Mouse (Mus musculus): ENCODE measurements at regions not wholly inside any gene's neighbourhood (a gene's known extent, or its start where the extent isn't known, plus 50 kb on each side); places are given as distances from the start of the nearest gene placed in this dataset.

DNA sequence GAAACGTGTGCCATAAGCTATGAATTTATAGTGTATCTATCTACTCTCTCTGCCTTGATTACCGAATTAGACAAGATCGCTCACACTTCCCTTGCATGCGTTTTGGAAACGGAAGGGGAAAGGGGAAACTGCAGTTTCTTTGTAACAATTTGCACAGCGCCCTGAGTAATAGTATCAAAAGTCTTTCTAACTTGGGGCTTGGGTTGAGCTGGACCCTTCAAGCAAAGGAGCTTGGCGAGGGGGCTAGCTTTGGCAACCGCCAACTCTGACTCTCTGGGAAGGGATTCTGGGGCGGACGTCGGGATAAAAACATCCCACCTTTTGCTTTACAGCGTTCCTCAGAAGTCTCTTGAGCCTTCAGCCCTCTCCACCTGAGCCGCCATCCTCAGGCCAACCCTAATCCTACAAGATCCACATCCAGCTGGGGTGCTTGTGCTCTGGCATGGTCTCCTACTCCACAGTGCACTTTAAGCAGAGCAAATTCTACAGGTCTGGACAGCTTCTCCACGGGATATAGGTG lies 79.6 kb downstream of the Nr2f2 start:
- Histone ChIP-seq H3K4me3 (ENCODE audit: insufficient read depth, low read depth, low read length) (no peak overlapping the region), H3K9ac (ENCODE audit: low read depth, low read length) (no peak overlapping the region), H3K27ac (replicated peaks; ENCODE audit: insufficient read depth, low read depth, low read length) (no peak overlapping the region), H3K36me3 (ENCODE audit: control insufficient read depth, insufficient read depth, low read length) (no peaks in the 10 kb centered on the region), H3K79me2 (ENCODE audit: control insufficient read depth, insufficient read depth, low read length) (no peaks in the 10 kb centered on the region), H3K27me3 (ENCODE audit: control insufficient read depth, insufficient read depth, low read length) (peaks cover 13% of the 10 kb centered on the region; the same call in 1 of the 2 replicates), H3K4me1 (ENCODE audit: control insufficient read depth, insufficient read depth, low read length) (peaks cover 3% of the 10 kb centered on the region; the same call in 1 of the 2 replicates)
- no peak for DNase-seq (ENCODE audit: extremely low read depth, low read depth, low spot score)
- WGBS, result 13% methylated on average over 14 of the region's 14 CpGs
- no peak for TF ChIP-seq CTCF (IDR thresholded peaks at IDR 0.05; ENCODE audit: low read depth, low read length)
- TF ChIP-seq POLR2A (IDR thresholded peaks at IDR 0.05; ENCODE audit: extremely low read depth, insufficient read depth, low read length), result no peak

DNA sequence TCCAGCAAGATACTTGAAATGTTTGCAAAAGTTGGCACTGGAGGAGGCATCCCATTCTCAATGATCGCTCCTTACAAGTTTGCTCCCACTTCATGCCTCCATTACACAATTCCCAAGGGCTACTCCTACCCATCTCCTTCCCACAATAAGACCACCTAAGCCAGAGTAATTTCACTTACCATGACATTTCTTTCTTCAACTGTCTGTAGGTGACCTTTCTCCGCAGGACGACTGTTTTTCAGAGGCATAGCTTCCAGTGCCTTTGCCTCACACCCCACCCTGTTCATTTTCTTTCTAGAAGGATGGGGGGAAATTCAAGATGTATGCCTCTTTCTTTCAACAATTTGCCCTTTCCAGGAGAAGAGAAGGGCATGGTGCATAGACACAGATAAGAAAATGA lies 81.2 kb downstream of the Nr2f2 start:
- no peaks in the 10 kb centered on the region for H3K79me2 ChIP-seq (ENCODE audit: control insufficient read depth, insufficient read depth, low read length)
- H3K36me3 ChIP-seq (ENCODE audit: control insufficient read depth, insufficient read depth, low read length), result no peaks in the 10 kb centered on the region
- H3K9ac ChIP-seq (ENCODE audit: low read depth, low read length), result no peak overlapping the region
- no peak for TF ChIP-seq POLR2A (IDR thresholded peaks at IDR 0.05; ENCODE audit: extremely low read depth, insufficient read depth, low read length)
- TF ChIP-seq CTCF (IDR thresholded peaks at IDR 0.05; ENCODE audit: low read depth, low read length), result no peak
- H3K4me3 ChIP-seq (ENCODE audit: insufficient read depth, low read depth, low read length), result no peak overlapping the region
- H3K27ac ChIP-seq (replicated peaks; ENCODE audit: insufficient read depth, low read depth, low read length), result no peak overlapping the region
- peaks cover 25% of the 10 kb centered on the region for H3K27me3 ChIP-seq (ENCODE audit: control insufficient read depth, insufficient read depth, low read length)
- peaks cover 6% of the 10 kb centered on the region for H3K4me1 ChIP-seq (ENCODE audit: control insufficient read depth, insufficient read depth, low read length)
- 21% methylated on average over 3 of the region's 3 CpGs for WGBS
- no peak for DNase-seq (ENCODE audit: extremely low read depth, low read depth, low spot score)

DNA sequence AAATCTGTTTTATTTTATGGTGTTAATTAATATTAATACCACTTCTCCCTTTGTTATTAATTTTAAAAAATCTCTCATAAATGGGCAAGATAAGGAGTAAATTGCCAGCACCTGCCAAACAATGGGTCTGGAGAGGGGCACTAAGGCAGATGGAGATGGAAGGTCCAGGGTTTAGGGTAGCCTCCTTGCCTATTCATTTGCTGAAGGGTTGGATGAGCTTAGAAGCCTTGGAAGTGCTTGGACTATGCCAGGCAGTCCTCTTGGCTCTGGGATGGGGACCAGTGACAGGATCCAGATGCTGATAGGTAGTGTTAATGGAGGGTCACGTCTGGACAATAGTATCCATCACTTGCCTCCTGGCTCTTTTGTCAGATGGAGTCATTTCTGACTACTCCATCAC lies 82.7 kb downstream of the Nr2f2 start:
- H3K9ac ChIP-seq (ENCODE audit: low read depth, low read length), result no peak overlapping the region
- peaks cover 26% of the 10 kb centered on the region for H3K27me3 ChIP-seq (ENCODE audit: control insufficient read depth, insufficient read depth, low read length)
- DNase-seq (ENCODE audit: extremely low read depth, low read depth, low spot score), result no peak
- no peak overlapping the region for H3K27ac ChIP-seq (replicated peaks; ENCODE audit: insufficient read depth, low read depth, low read length)
- no peak overlapping the region for H3K4me3 ChIP-seq (ENCODE audit: insufficient read depth, low read depth, low read length)
- H3K4me1 ChIP-seq (ENCODE audit: control insufficient read depth, insufficient read depth, low read length), result peaks cover 9% of the 10 kb centered on the region
- TF ChIP-seq CTCF (IDR thresholded peaks at IDR 0.05; ENCODE audit: low read depth, low read length) (no peak), POLR2A (IDR thresholded peaks at IDR 0.05; ENCODE audit: extremely low read depth, insufficient read depth, low read length) (no peak)
- 17% methylated on average over 1 of the region's 1 CpGs for WGBS
- H3K79me2 ChIP-seq (ENCODE audit: control insufficient read depth, insufficient read depth, low read length), result no peaks in the 10 kb centered on the region
- H3K36me3 ChIP-seq (ENCODE audit: control insufficient read depth, insufficient read depth, low read length), result no peaks in the 10 kb centered on the region

DNA sequence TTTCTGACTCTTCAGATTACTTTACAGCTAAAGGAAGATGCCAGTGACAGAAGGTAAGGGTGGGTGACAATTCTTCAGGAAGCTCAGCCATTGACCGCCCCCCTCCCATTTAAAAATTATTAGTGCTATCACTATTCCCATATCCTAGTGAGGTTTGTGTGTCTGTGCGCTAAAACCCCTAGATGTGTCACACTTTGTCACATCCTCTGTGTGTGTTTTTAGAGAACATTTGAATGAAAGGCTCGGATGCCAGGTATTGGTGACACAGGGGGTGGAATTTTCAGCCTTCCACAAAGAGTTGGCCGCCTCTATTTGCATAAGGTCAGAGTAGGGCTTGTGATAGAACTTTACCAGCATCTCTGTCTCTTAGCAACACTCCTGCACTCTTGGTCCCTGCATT lies 83.4 kb downstream of the Nr2f2 start:
- TF ChIP-seq POLR2A (IDR thresholded peaks at IDR 0.05; ENCODE audit: extremely low read depth, insufficient read depth, low read length) (no peak), CTCF (IDR thresholded peaks at IDR 0.05; ENCODE audit: low read depth, low read length) (no peak)
- Histone ChIP-seq H3K9ac (ENCODE audit: low read depth, low read length) (no peak overlapping the region), H3K4me1 (ENCODE audit: control insufficient read depth, insufficient read depth, low read length) (peaks cover 7% of the 10 kb centered on the region; the same call in 1 of the 2 replicates), H3K27ac (replicated peaks; ENCODE audit: insufficient read depth, low read depth, low read length) (no peak overlapping the region), H3K4me3 (ENCODE audit: insufficient read depth, low read depth, low read length) (no peak overlapping the region), H3K36me3 (ENCODE audit: control insufficient read depth, insufficient read depth, low read length) (no peaks in the 10 kb centered on the region), H3K27me3 (ENCODE audit: control insufficient read depth, insufficient read depth, low read length) (peaks cover 25% of the 10 kb centered on the region), H3K79me2 (ENCODE audit: control insufficient read depth, insufficient read depth, low read length) (no peaks in the 10 kb centered on the region)
- whole genome bisulfite sequencing, result 18% methylated on average over 4 of the region's 4 CpGs
- no peak for DNase-seq (ENCODE audit: extremely low read depth, low read depth, low spot score)

DNA sequence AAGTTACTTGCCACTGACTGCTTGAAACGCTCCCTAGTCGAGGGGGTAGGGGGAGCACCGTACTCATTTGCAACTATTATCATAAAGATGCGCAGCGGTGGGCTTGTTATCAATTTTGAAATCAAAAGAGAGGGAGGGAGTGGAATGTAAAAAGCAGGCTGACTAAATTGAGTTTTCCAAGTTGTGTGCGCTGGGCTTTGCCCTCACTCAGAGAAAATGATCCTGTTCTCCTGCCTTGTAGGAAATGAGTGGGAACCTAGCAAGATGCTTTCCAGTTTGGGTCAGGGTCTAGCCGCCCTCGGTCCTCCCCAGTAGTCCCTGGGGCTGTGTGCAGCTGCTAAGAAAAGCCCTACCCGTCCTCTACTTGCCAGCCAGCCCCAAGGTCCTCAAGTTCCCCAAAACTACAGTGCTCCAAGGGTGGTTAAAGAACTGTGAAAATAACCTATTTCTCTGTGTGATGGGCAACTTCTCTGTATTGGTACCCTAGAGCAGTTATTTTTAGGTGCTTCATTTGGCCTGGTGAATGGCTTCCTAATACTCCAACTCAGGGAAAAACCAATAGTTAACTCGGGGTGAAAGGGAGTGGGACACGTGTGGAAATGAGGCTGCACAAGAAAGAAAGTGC lies 84.5 kb downstream of the Nr2f2 start:
- no peak overlapping the region for H3K9ac ChIP-seq (ENCODE audit: low read depth, low read length)
- H3K79me2 ChIP-seq (ENCODE audit: control insufficient read depth, insufficient read depth, low read length), result no peaks in the 10 kb centered on the region
- H3K4me3 ChIP-seq (ENCODE audit: insufficient read depth, low read depth, low read length), result no peak overlapping the region
- DNase-seq (ENCODE audit: extremely low read depth, low read depth, low spot score), result no peak
- H3K4me1 ChIP-seq (ENCODE audit: control insufficient read depth, insufficient read depth, low read length), result peaks cover 7% of the 10 kb centered on the region; the same call in 1 of the 2 replicates
- peaks cover 26% of the 10 kb centered on the region for H3K27me3 ChIP-seq (ENCODE audit: control insufficient read depth, insufficient read depth, low read length)
- TF ChIP-seq CTCF (IDR thresholded peaks at IDR 0.05; ENCODE audit: low read depth, low read length) (no peak), POLR2A (IDR thresholded peaks at IDR 0.05; ENCODE audit: extremely low read depth, insufficient read depth, low read length) (no peak)
- H3K36me3 ChIP-seq (ENCODE audit: control insufficient read depth, insufficient read depth, low read length), result no peaks in the 10 kb centered on the region
- no peak overlapping the region for H3K27ac ChIP-seq (replicated peaks; ENCODE audit: insufficient read depth, low read depth, low read length)
- 21% methylated on average over 11 of the region's 11 CpGs for WGBS

DNA sequence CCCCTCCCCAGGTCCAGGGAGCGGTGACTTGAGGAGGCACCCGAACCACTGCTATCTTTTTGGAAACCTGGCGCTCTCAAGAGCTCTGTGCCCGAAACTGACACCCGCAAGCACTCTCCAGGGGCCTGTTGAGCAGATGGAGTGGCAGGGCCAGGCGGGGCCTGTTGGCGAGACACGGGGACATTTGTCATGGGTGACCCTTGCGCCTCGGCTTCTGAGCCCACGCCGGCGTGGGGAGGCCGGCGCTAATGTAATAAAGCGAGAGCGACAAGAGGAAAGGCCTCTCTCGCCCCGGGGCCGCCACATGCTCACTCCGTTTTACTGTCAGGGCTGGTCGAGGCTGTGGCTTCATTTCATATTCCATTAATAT lies 85.2 kb downstream of the Nr2f2 start:
- H3K79me2 ChIP-seq (ENCODE audit: control insufficient read depth, insufficient read depth, low read length), result no peaks in the 10 kb centered on the region
- peaks cover 7% of the 10 kb centered on the region; the same call in 1 of the 2 replicates for H3K4me1 ChIP-seq (ENCODE audit: control insufficient read depth, insufficient read depth, low read length)
- H3K9ac ChIP-seq (ENCODE audit: low read depth, low read length), result no peak overlapping the region
- no peak overlapping the region for H3K4me3 ChIP-seq (ENCODE audit: insufficient read depth, low read depth, low read length)
- WGBS, result 13% methylated on average over 22 of the region's 22 CpGs
- no peaks in the 10 kb centered on the region for H3K36me3 ChIP-seq (ENCODE audit: control insufficient read depth, insufficient read depth, low read length)
- peaks cover 22% of the 10 kb centered on the region for H3K27me3 ChIP-seq (ENCODE audit: control insufficient read depth, insufficient read depth, low read length)
- H3K27ac ChIP-seq (replicated peaks; ENCODE audit: insufficient read depth, low read depth, low read length), result no peak overlapping the region
- no peak for DNase-seq (ENCODE audit: extremely low read depth, low read depth, low spot score)
- TF ChIP-seq CTCF (IDR thresholded peaks at IDR 0.05; ENCODE audit: low read depth, low read length) (no peak), POLR2A (IDR thresholded peaks at IDR 0.05; ENCODE audit: extremely low read depth, insufficient read depth, low read length) (no peak)

All from liver, adult 2 months (tissue).